Mouse (Mus musculus) neural tube, embryonic 15.5 days (tissue): Measurements from ENCODE around the gene Tex46. TPM values are rescaled to one million over a fixed set of nuclear protein-coding genes. Genes with fewer than 3 reads are reported as not detected.

Source experiments
- ATAC-seq: fragments of 200-750 bp; cut with Nextera tagmentation; 2 replicates; pipeline ENCODE4 v1.8.0; 2017; ENCODE audit warnings: mild to moderate bottlenecking, moderate TSS enrichment, moderate library complexity; ENCODE audit not compliant: low FRiP score
- H3K27ac ChIP-seq: fragments of 300-500 bp; sonication (generic); replicated peaks from 2 replicates; pipeline ENCODE4 v1.5.1; 2015; ENCODE audit warnings: mild to moderate bottlenecking, inconsistent platforms
- H3K27me3 ChIP-seq: fragments of 300-500 bp; sonication (generic); replicated peaks from 2 replicates; pipeline ENCODE4 v1.6.1; 2015; ENCODE audit warnings: inconsistent platforms
- H3K36me3 ChIP-seq: fragments of 300-500 bp; sonication (generic); 2 replicates; pipeline ENCODE4 v1.6.1; 2015; ENCODE audit warnings: inconsistent platforms
- H3K4me1 ChIP-seq: fragments of 300-500 bp; sonication (generic); 2 replicates; pipeline ENCODE4 v1.6.1; 2015; ENCODE audit warnings: inconsistent platforms
- H3K4me2 ChIP-seq: fragments of 300-500 bp; sonication (generic); 2 replicates; pipeline ENCODE4 v1.6.1; 2015; ENCODE audit warnings: inconsistent platforms, mild to moderate bottlenecking, moderate library complexity
- H3K4me3 ChIP-seq: fragments of 300-500 bp; sonication (generic); replicated peaks from 2 replicates; pipeline ENCODE4 v1.5.1; 2015; ENCODE audit warnings: mild to moderate bottlenecking, inconsistent platforms
- H3K9ac ChIP-seq: fragments of 300-500 bp; sonication (generic); replicated peaks from 2 replicates; pipeline ENCODE4 v1.6.1; 2015; ENCODE audit warnings: mild to moderate bottlenecking, inconsistent platforms
- H3K9me3 ChIP-seq: fragments of 300-500 bp; sonication (generic); replicated peaks from 2 replicates; pipeline ENCODE4 v1.6.1; 2016; ENCODE audit warnings: inconsistent platforms
- WGBS: fragments of 180-500 bp; shearing (Covaris S2); methylation state at CpG from one replicate; pipeline ENCODE4 v1.1.7; 2015; ENCODE audit warnings: mixed read lengths; 5-methylcytosine and 5-hydroxymethylcytosine counted together
- polyA plus RNA-seq: library from polyadenylated mRNA; unstranded; fragments of >200 nt; fragmentation: Nextera tagmentation; extraction: Ambion mirVana; gene quantifications from 2 replicates; pipeline ENCODE4 v1.2.1, GENCODE M21; 2015

Tex46 gene
- polyA plus RNA-seq = not detected in 2 replicates

DNA sequence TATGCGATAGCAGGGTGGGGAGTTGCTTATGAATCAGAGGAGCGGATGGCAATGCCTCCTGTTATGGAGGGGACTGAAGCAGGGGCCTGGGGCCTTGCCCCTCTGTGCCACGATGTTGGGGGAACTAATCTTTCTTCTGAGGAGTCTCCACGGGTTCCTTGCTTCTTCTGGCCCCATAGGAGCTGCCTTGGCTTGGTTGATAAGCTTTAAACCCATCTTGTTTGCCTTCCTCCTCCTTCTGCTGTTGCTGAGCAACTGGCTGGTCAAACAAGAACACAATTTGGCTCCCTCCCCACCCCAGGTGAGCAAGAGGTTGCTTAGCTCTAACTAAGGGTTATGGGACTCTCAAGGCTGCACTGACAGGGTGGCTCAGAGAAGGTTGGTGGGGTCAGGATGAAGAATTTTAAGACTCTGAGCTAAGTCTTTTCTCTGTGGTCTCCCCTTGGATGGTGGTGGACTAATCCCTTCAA lies at the start of gene Tex46:
Tex46 (plus strand) TSS at position 51 of the 470 bp plus-strand sequence.
- Histone ChIP-seq H3K4me2 (no peak within 1 kb of the TSS), H3K27me3 (no peaks in the 10 kb centered on the region), H3K4me3 (no peak within 1 kb of the TSS), H3K36me3 (no peaks in the 10 kb centered on the region), H3K27ac (no peak within 1 kb of the TSS), H3K4me1 (no peaks in the 10 kb centered on the region), H3K9ac (no peak within 1 kb of the TSS), H3K9me3 (no peaks in the 10 kb centered on the region)
- no peak for ATAC-seq
- WGBS = 72% methylated on average over 4 of the region's 4 CpGs

- Histone ChIP-seq H3K27me3 (no peaks in the 10 kb centered on the region), H3K9ac (no peak overlapping the region), H3K4me2 (no peak overlapping the region), H3K4me3 (no peak overlapping the region), H3K9me3 (no peaks in the 10 kb centered on the region), H3K27ac (peak overlapping the region; percentile 60; the same call in 1 of the 2 replicates), H3K4me1 (peaks cover 13% of the 10 kb centered on the region), H3K36me3 (peaks cover 62% of the 10 kb centered on the region)
- ATAC-seq = no peak
- 56% methylated on average over 6 of the region's 6 CpGs for WGBS
Measured at GRCm38 (mm10) chr4:136562755-136563154, 47.5 kb upstream of the Tex46 start.

GRCm38 (mm10) chr4:136568629-136569028 lies 41.6 kb upstream of the Tex46 start:
- no peak overlapping the region for H3K9ac ChIP-seq
- no peak for ATAC-seq
- H3K27ac ChIP-seq = no peak overlapping the region
- H3K9me3 ChIP-seq = no peaks in the 10 kb centered on the region
- 78% methylated on average over 3 of the region's 3 CpGs for WGBS
- H3K4me2 ChIP-seq = no peak overlapping the region
- peaks cover 67% of the 10 kb centered on the region for H3K36me3 ChIP-seq
- no peaks in the 10 kb centered on the region for H3K4me1 ChIP-seq
- H3K4me3 ChIP-seq = no peak overlapping the region
- no peaks in the 10 kb centered on the region for H3K27me3 ChIP-seq

DNA sequence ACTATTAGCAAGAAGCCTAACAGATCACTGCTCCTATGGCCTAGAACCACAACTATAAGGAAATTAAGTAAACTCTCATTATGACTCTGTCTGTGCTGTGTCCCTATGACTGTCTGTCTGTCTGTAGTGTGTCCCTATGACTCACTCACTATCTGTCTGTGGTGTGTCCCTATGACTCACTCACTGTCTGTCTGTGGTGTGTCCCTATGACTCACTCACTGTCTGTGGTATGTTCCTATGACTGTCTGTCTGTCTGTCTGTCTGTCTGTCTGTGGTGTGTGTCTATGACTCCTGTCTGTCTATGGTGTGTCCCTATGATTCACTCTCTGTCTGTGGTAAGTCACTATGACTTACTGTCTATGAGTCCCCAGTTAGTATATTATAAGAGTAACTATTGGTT lies 40.2 kb upstream of the Tex46 start:
- ATAC-seq = no peak
- Histone ChIP-seq H3K9ac (no peak overlapping the region), H3K4me2 (no peak overlapping the region), H3K9me3 (no peaks in the 10 kb centered on the region), H3K27ac (no peak overlapping the region), H3K36me3 (peaks cover 62% of the 10 kb centered on the region), H3K4me3 (no peak overlapping the region), H3K4me1 (no peaks in the 10 kb centered on the region), H3K27me3 (no peaks in the 10 kb centered on the region)

- Histone ChIP-seq H3K9me3 (no peaks in the 10 kb centered on the region), H3K4me3 (no peak overlapping the region), H3K9ac (no peak overlapping the region), H3K4me2 (no peak overlapping the region), H3K4me1 (peaks cover 31% of the 10 kb centered on the region), H3K27ac (no peak overlapping the region), H3K27me3 (no peaks in the 10 kb centered on the region), H3K36me3 (no peaks in the 10 kb centered on the region)
- ATAC-seq = no peak
- WGBS = 89% methylated on average over 3 of the region's 3 CpGs
Measured at GRCm38 (mm10) chr4:136581885-136582284, 28.4 kb upstream of the Tex46 start.

DNA sequence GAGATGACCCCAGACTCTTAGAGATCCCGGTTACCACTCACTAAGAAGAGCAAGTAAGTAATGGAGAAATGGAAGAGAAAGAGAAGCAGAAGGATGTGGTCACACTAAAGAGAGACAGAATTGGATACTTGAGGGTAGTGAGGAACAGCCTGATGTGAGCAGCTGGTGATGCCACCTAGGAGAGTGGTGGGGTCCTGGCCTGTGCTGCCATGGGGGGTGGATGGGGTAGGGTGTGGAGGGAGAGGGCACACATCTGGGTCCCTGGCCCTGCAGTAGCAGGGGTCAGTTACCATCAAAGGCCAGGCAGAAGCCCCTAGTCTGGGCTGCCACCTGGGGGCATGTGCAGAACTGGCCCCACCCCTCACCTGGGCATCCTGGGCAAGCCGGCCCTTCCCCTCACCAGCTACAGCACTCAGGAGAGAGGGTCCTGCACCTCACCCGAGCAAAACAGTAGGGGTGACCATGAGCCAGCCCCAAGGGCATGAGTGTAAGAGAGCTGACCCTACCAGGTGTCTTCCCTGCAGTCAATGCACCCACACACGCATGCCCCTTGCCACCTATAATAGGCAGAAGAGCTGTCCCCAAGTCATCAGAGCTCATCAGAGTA lies 22.9 kb upstream of the Tex46 start:
- peak; percentile 65; the same call in 1 of the 2 replicates for ATAC-seq
- peaks cover 38% of the 10 kb centered on the region for H3K4me1 ChIP-seq
- WGBS = 78% methylated on average over 4 of the region's 4 CpGs
- H3K27ac ChIP-seq = no peak overlapping the region
- no peak overlapping the region for H3K4me2 ChIP-seq
- H3K27me3 ChIP-seq = no peaks in the 10 kb centered on the region
- H3K9ac ChIP-seq = no peak overlapping the region
- no peaks in the 10 kb centered on the region for H3K9me3 ChIP-seq
- H3K4me3 ChIP-seq = no peak overlapping the region
- peaks cover 7% of the 10 kb centered on the region; the same call in 1 of the 2 replicates for H3K36me3 ChIP-seq

GRCm38 (mm10) chr4:136588003-136588402 lies 22.2 kb upstream of the Tex46 start:
- Histone ChIP-seq H3K27me3 (no peaks in the 10 kb centered on the region), H3K4me1 (peaks cover 38% of the 10 kb centered on the region), H3K4me2 (no peak overlapping the region), H3K4me3 (no peak overlapping the region), H3K9ac (no peak overlapping the region), H3K36me3 (peaks cover 7% of the 10 kb centered on the region; the same call in 1 of the 2 replicates), H3K27ac (no peak overlapping the region), H3K9me3 (no peaks in the 10 kb centered on the region)
- no peak for ATAC-seq
- WGBS = 95% methylated on average over 4 of the region's 4 CpGs

GRCm38 (mm10) chr4:136592111-136592510 lies 18.1 kb upstream of the Tex46 start:
- ATAC-seq = no peak
- Histone ChIP-seq H3K36me3 (peaks cover 7% of the 10 kb centered on the region; the same call in 1 of the 2 replicates), H3K9ac (no peak overlapping the region), H3K27me3 (no peaks in the 10 kb centered on the region), H3K9me3 (no peaks in the 10 kb centered on the region), H3K4me3 (no peak overlapping the region), H3K4me2 (no peak overlapping the region), H3K27ac (no peak overlapping the region), H3K4me1 (peaks cover 44% of the 10 kb centered on the region)
- 70% methylated on average over 4 of the region's 4 CpGs for WGBS

DNA sequence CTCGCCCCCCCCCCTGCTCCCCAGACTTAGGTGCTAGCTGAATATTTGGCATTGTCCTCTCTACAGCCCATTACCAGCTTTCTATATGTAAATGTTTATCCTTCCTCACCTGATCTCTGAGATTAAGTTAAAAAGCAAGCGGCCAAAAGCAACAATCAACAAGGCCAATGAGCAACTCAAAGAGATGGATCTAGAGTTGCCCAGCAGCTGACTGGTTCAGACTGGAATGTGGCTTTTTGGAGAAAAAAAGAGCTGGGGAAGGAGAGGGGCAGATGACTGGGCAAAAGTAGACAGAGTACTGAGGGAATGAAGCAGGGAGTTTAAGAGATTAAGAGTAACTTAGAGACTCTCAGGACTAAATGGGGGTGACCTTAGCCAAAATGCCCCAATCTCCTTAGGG lies 16.2 kb upstream of the Tex46 start:
- Histone ChIP-seq H3K27me3 (no peaks in the 10 kb centered on the region), H3K27ac (no peak overlapping the region), H3K9me3 (no peaks in the 10 kb centered on the region), H3K36me3 (peaks cover 7% of the 10 kb centered on the region; the same call in 1 of the 2 replicates), H3K4me2 (no peak overlapping the region), H3K9ac (no peak overlapping the region), H3K4me1 (peaks cover 43% of the 10 kb centered on the region), H3K4me3 (no peak overlapping the region)
- 83% methylated on average over 2 of the region's 2 CpGs for WGBS
- no peak for ATAC-seq

GRCm38 (mm10) chr4:136595221-136595620 lies 15.0 kb upstream of the Tex46 start:
- Histone ChIP-seq H3K4me3 (no peak overlapping the region), H3K4me1 (peaks cover 38% of the 10 kb centered on the region), H3K27me3 (no peaks in the 10 kb centered on the region), H3K4me2 (no peak overlapping the region), H3K27ac (no peak overlapping the region), H3K9me3 (no peaks in the 10 kb centered on the region), H3K36me3 (peaks cover 3% of the 10 kb centered on the region; the same call in 1 of the 2 replicates), H3K9ac (no peak overlapping the region; the same call in 1 of the 2 replicates)
- 88% methylated on average over 6 of the region's 6 CpGs for whole genome bisulfite sequencing
- ATAC-seq = no peak

GRCm38 (mm10) chr4:136598268-136598876 lies 11.9 kb upstream of the Tex46 start:
- Histone ChIP-seq H3K27me3 (no peaks in the 10 kb centered on the region), H3K4me1 (peaks cover 43% of the 10 kb centered on the region), H3K27ac (no peak overlapping the region), H3K4me2 (no peak overlapping the region), H3K9ac (no peak overlapping the region), H3K36me3 (no peaks in the 10 kb centered on the region), H3K9me3 (no peaks in the 10 kb centered on the region), H3K4me3 (no peak overlapping the region)
- 92% methylated on average over 7 of the region's 7 CpGs for WGBS
- no peak for ATAC-seq

DNA sequence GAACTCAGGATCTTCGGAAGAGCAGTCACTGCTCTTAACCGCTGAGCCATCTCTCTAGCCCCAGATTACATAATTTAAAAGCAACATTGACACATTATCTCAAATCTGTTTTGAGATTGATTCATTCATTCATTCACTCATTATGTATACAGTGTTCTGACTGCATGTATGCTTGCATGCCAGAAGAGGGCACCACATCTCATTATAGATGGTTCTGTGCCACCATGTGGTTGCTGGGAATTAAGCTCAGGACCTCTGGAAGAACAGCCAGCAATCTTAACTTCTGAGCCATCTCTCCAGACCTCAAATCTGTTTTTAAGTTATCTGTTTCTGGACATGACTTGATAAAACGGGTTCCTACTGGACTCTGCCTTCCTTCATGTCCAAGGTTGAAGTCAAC lies 10.4 kb upstream of the Tex46 start:
- Histone ChIP-seq H3K9me3 (no peaks in the 10 kb centered on the region), H3K4me2 (peak overlapping the region; percentile 68), H3K9ac (no peak overlapping the region), H3K27ac (no peak overlapping the region), H3K36me3 (no peaks in the 10 kb centered on the region), H3K4me3 (no peak overlapping the region), H3K27me3 (no peaks in the 10 kb centered on the region), H3K4me1 (peaks cover 28% of the 10 kb centered on the region)
- 98% methylated on average over 3 of the region's 3 CpGs for WGBS
- ATAC-seq = no peak
